Mouse (Mus musculus) c-Kit-positive CD71-negative TER-119-negative erythroid progenitor cells, embryonic 14.5 days (primary cell): ENCODE results near the gene Ssr1.

ENCODE experiments used
- DNase-seq: peaks from one replicate; pipeline ENCODE4 v3.0.0-alpha.2; 2013; ENCODE audit warnings: low read depth

The Ssr1 gene

GRCm38 (mm10) chr13:37993704-37994404 is at the start of gene Ssr1:
TSS of gene Ssr1 (minus strand) at chr13:37994217.
- peak; percentile 87 for DNase-seq

GRCm38 (mm10) chr13:38037811-38038210 is 43.8 kb upstream of the Ssr1 start:
- peak; percentile 13 for DNase-seq

GRCm38 (mm10) chr13:38037044-38037687 is 43.1 kb upstream of the Ssr1 start, which contains the start of gene Cage1:
TSS of gene Cage1 (minus strand) at chr13:38037069.
- peak; percentile 98 for DNase-seq

GRCm38 (mm10) chr13:38036343-38037043 is 42.5 kb upstream of the Ssr1 start, which contains the start of gene Riok1:
TSS of gene Riok1 (plus strand) at chr13:38036995.
- DNase-seq = peak; percentile 9

GRCm38 (mm10) chr13:38028407-38028806 is 34.4 kb upstream of the Ssr1 start:
- no peak for DNase-seq

- DNase-seq = no peak
Measured at GRCm38 (mm10) chr13:38027618-38028248, 33.7 kb upstream of the Ssr1 start.

- no peak for DNase-seq
Measured at GRCm38 (mm10) chr13:38025874-38026273, 31.9 kb upstream of the Ssr1 start.

- DNase-seq = no peak
Measured at GRCm38 (mm10) chr13:38018791-38019190, 24.8 kb upstream of the Ssr1 start.

- DNase-seq = no peak
Measured at GRCm38 (mm10) chr13:38015591-38015990, 21.6 kb upstream of the Ssr1 start.

GRCm38 (mm10) chr13:38012436-38012835 is 18.4 kb upstream of the Ssr1 start:
- no peak for DNase-seq

GRCm38 (mm10) chr13:38010444-38010910 is 16.5 kb upstream of the Ssr1 start:
- no peak for DNase-seq

GRCm38 (mm10) chr13:38009721-38010408 is 15.8 kb upstream of the Ssr1 start:
- DNase-seq = no peak

GRCm38 (mm10) chr13:38007972-38008371 is 14.0 kb upstream of the Ssr1 start:
- DNase-seq = no peak

GRCm38 (mm10) chr13:38002461-38002860 is 8.4 kb upstream of the Ssr1 start:
- DNase-seq = no peak

GRCm38 (mm10) chr13:37999713-38000112 is 5.7 kb upstream of the Ssr1 start:
- DNase-seq = no peak

GRCm38 (mm10) chr13:37994405-37994749 is 360 bp upstream of the Ssr1 start:
- DNase-seq = no peak

- DNase-seq = no peak
Measured at GRCm38 (mm10) chr13:37993376-37993703, 677 bp downstream of the Ssr1 start.

GRCm38 (mm10) chr13:37992638-37993371 is 1.2 kb downstream of the Ssr1 start:
- no peak for DNase-seq

- DNase-seq = no peak
Measured at GRCm38 (mm10) chr13:37989701-37990100, 4.3 kb downstream of the Ssr1 start.

GRCm38 (mm10) chr13:37986166-37986565 is 7.9 kb downstream of the Ssr1 start:
- DNase-seq = no peak

- DNase-seq = no peak
Measured at GRCm38 (mm10) chr13:37981063-37981462, 13.0 kb downstream of the Ssr1 start.
